8 mouse cellular contexts compared by ENCODE assay signal in the genomic region with DNA sequence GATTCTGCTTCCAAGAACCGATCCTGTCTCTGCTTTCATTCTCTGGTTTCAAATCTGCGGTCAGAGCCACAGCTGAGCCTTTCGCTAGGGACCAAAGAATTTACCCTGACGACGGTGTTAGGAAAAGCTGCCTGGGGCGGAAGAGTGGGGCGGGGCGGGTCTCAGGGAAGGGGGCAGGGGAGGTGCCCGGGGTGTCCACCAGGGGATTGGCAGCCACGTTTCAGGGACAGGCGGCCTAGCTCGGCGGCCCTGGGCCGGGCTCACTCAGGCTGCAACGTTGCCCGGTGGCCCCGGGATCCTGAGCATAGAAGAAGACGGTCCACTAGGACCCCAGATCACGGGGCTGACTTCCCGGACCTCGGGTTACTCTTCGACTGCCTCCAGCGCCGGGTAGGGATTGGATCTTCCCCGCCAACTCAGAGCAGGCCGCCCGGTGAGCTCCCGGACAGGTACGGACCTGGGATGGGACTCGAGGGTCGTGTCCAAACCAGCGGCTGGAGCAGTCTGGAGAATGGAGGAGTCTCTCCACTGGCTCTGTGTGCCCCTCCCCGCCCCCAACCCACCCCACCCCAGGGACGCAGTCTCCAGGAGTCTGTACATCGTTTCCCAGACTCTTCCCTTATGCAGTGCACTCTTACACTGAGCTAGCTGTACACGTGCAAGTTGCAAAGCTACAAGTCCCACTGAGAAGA. TPM values are rescaled to one million over a fixed set of nuclear protein-coding genes. Genes with fewer than 3 reads are reported as not detected.
DNase-seq lines count a peak whose midpoint lies in the region; ATAC-seq and TF ChIP-seq lines count a peak whose summit lies in the region.

Gene Fbxo17, plus strand, starts transcription at position 215 of the 692 bp plus-strand sequence.

- H3K4me1 ChIP-seq in erythroblast, embryonic 14.5 days (ENCODE audit: control insufficient read depth) = peaks cover 3% of the 10 kb centered on the region; the same call in 1 of the 2 replicates
- peaks cover 3% of the 10 kb centered on the region; the same call in 1 of the 2 replicates for H3K4me1 ChIP-seq in cerebellum, adult 2 months (ENCODE audit: control insufficient read depth, insufficient read depth, low read length)
- peaks cover 8% of the 10 kb centered on the region for H3K4me1 ChIP-seq in hindbrain, embryonic 13.5 days (replicated peaks)
- H3K4me1 ChIP-seq in liver, embryonic 14.5 days (replicated peaks; ENCODE audit: control insufficient read depth in 2 of 2, insufficient read depth in 2 of 2, low read length in 1 of 2) = no peaks in the 10 kb centered on the region

- H3K27me3 ChIP-seq in erythroblast, embryonic 14.5 days (ENCODE audit: control insufficient read depth) = peaks cover 17% of the 10 kb centered on the region
- H3K27me3 ChIP-seq in cerebellum, adult 2 months (ENCODE audit: control insufficient read depth, insufficient read depth, low read length) = no peaks in the 10 kb centered on the region
- H3K27me3 ChIP-seq in hindbrain, embryonic 13.5 days = no peaks in the 10 kb centered on the region
- no peaks in the 10 kb centered on the region; the same call in 1 of the 2 replicates for H3K27me3 ChIP-seq in liver, embryonic 14.5 days (ENCODE audit: control insufficient read depth, insufficient read depth, low read length)

- H3K4me2 ChIP-seq in hindbrain, embryonic 13.5 days = peak within 1 kb of the TSS; percentile 70
- peak within 1 kb of the TSS; percentile 57 for H3K4me2 ChIP-seq in liver, embryonic 14.5 days (ENCODE audit: low read depth)

- H3K4me3 ChIP-seq in erythroblast, embryonic 14.5 days (replicated peaks) = peak within 1 kb of the TSS; percentile 22
- H3K4me3 ChIP-seq in cerebellum, adult 2 months (replicated peaks; ENCODE audit: insufficient read depth, low read depth, low read length) = peak within 1 kb of the TSS; percentile 60
- H3K4me3 ChIP-seq in hindbrain, embryonic 13.5 days = peak within 1 kb of the TSS; percentile 41
- H3K4me3 ChIP-seq in liver, embryonic 14.5 days (ENCODE audit: insufficient read depth in 1 of 2, low read depth in 2 of 2, low read length in 2 of 2) = peak within 1 kb of the TSS; percentile 44 to 53

- H3K36me3 ChIP-seq in erythroblast, embryonic 14.5 days (ENCODE audit: control insufficient read depth) = no peaks in the 10 kb centered on the region
- no peaks in the 10 kb centered on the region for H3K36me3 ChIP-seq in hindbrain, embryonic 13.5 days
- H3K36me3 ChIP-seq in liver, embryonic 14.5 days (replicated peaks; ENCODE audit: control insufficient read depth, insufficient read depth, low read depth) = no peaks in the 10 kb centered on the region

- peak; percentile 50 to 67 for DNase-seq in cerebellum, adult 2 months
- peak; percentile 69 for DNase-seq in gastrocnemius, adult 18-20 months (ENCODE audit: low spot score)
- no peak for DNase-seq in liver, embryonic 14.5 days (ENCODE audit: low read depth in 3 of 3, low spot score in 3 of 3)
- peak; percentile 41 to 44 for DNase-seq in natural killer cell, adult 2 months (ENCODE audit: low spot score in 2 of 2)
- DNase-seq in thymus, postnatal 36 days = peak; percentile 62 to 71

- no peak for TF ChIP-seq POLR2A in cerebellum, adult 2 months (IDR thresholded peaks at IDR 0.05; ENCODE audit: borderline replicate concordance, insufficient read depth, low read length)

- ATAC-seq in erythroblast, adult 5-6 weeks (replicated peaks; ENCODE audit: low FRiP score, poor library complexity, severe bottlenecking) = no peak
- peak; percentile 63 for ATAC-seq in hindbrain, embryonic 13.5 days (ENCODE audit: low FRiP score)
- no peak for ATAC-seq in liver, embryonic 14.5 days (ENCODE audit: insufficient read depth)

- TF ChIP-seq CTCF in cerebellum, adult 2 months (IDR thresholded peaks at IDR 0.05; ENCODE audit: borderline replicate concordance, insufficient read depth, low read depth, low read length) = no peak
- 0 out of 2 replicates have a peak, but pooled peaks have one; percentile 14 for TF ChIP-seq CTCF in liver, embryonic 14.5 days (IDR thresholded peaks at IDR 0.05; ENCODE audit: low read depth)

- no peak for TF ChIP-seq EP300 in liver, embryonic 14.5 days (IDR thresholded peaks at IDR 0.05; ENCODE audit: low read depth)

- WGBS in cerebellum, adult 2 months = 3% methylated on average over 36 of the region's 36 CpGs
- WGBS in hindbrain, embryonic 13.5 days = 2% methylated on average over 36 of the region's 36 CpGs
- 3% methylated on average over 36 of the region's 36 CpGs for WGBS in liver, embryonic 14.5 days (ENCODE audit: insufficient replicate concordance)

- H3K27ac ChIP-seq in cerebellum, adult 2 months (ENCODE audit: insufficient read depth, low read length) = no peak within 1 kb of the TSS
- no peak within 1 kb of the TSS for H3K27ac ChIP-seq in hindbrain, embryonic 13.5 days
- no peak within 1 kb of the TSS for H3K27ac ChIP-seq in liver, embryonic 14.5 days

- H3K9me3 ChIP-seq in erythroblast, embryonic 14.5 days (ENCODE audit: control insufficient read depth, low read length) = no peaks in the 10 kb centered on the region
- H3K9me3 ChIP-seq in hindbrain, embryonic 13.5 days = no peaks in the 10 kb centered on the region
- no peaks in the 10 kb centered on the region for H3K9me3 ChIP-seq in liver, embryonic 14.5 days (ENCODE audit: control insufficient read depth, low read length)

- H3K9ac ChIP-seq in hindbrain, embryonic 13.5 days = peak within 1 kb of the TSS; percentile 60
- no peak within 1 kb of the TSS for H3K9ac ChIP-seq in liver, embryonic 14.5 days (replicated peaks)

RNA-seq across cellular contexts. Expression of gene Fbxo17, which starts in this region (rescaled TPM):
- polyA plus RNA-seq in erythroblast, embryonic 14.5 days (2012) = 0.03 TPM in 1 of 2 replicates, not detected in the other
- 1.3 TPM in 1 of 2 replicates, not detected in the other for total RNA-seq in erythroblast, adult 5-6 weeks (2015; ENCODE audit: low replicate concordance)
- total RNA-seq in erythroblast, adult 5-6 weeks (2017; ENCODE audit: low replicate concordance) = 2.4 TPM in 1 of 2 replicates, not detected in the other
- 6.7 TPM in 2 replicates for polyA plus RNA-seq in cerebellum, adult 2 months (2012; rRNA removed)
- total RNA-seq in gastrocnemius, adult 18-20 months (2021) = 1 to 10 TPM; 3.5 to 3.8 TPM
- 3.1 and 3.4 TPM in 2 replicates for polyA plus RNA-seq in hindbrain, embryonic 13.5 days (2015; fragmentation: Nextera tagmentation; extraction: Ambion mirVana)
- 0.68 and 0.76 TPM in 2 replicates for polyA plus RNA-seq in liver, embryonic 14.5 days (2012; rRNA removed)
- 0.61 and 0.93 TPM in 2 replicates for polyA plus RNA-seq in liver, embryonic 14.5 days (2014; fragmentation: Nextera tagmentation; extraction: Ambion mirVana)

Comparison
In these comparisons a context has a peak if more than half of its experiments do, and no peak if none do; other contexts are left out.
1. DNase-seq: peak in cerebellum, adult 2 months (2 of 2), gastrocnemius, adult 18-20 months (single experiment), natural killer cell, adult 2 months (2 of 2) and thymus, postnatal 36 days (2 of 2); none in liver, embryonic 14.5 days (0 of 3).
2. Peak in every context shown above with its lines, with median percentiles within 50 percentile points of each other: H3K4me3 ChIP-seq.